Mouse (Mus musculus): Measurements from ENCODE around the gene Dennd2d. TPM values are rescaled to one million over a fixed set of nuclear protein-coding genes. Genes with fewer than 3 reads are reported as not detected.

The Dennd2d gene
- polyA plus RNA-seq, 1 experiment from 2014 or later, result 0.09 TPM

GRCm38 (mm10) chr3:106483796-106484405 is 1.7 kb downstream of the Dennd2d start:
- 75% methylated on average over 4 of the region's 4 CpGs for WGBS

GRCm38 (mm10) chr3:106484861-106485260 is 2.7 kb downstream of the Dennd2d start:
- ATAC-seq, result no peak
- 91% methylated on average over 3 of the region's 3 CpGs for WGBS
- Histone ChIP-seq H3K36me3 (no peaks in the 10 kb centered on the region), H3K4me3 (replicated peaks) (no peak overlapping the region), H3K4me1 (replicated peaks) (peaks cover 10% of the 10 kb centered on the region), H3K27ac (no peak overlapping the region), H3K9ac (replicated peaks) (no peak overlapping the region), H3K4me2 (replicated peaks) (no peak overlapping the region), H3K9me3 (no peaks in the 10 kb centered on the region), H3K27me3 (peaks cover 14% of the 10 kb centered on the region; the same call in 1 of the 2 replicates)

More at GRCm38 (mm10) chr3:106483796-106484405, 1.7 kb downstream of the Dennd2d start:
- ATAC-seq, result no peak
- Histone ChIP-seq H3K9me3 (no peaks in the 10 kb centered on the region), H3K36me3 (no peaks in the 10 kb centered on the region), H3K27ac (no peak overlapping the region), H3K27me3 (peaks cover 14% of the 10 kb centered on the region; the same call in 1 of the 2 replicates), H3K9ac (replicated peaks) (no peak overlapping the region), H3K4me3 (replicated peaks) (no peak overlapping the region), H3K4me1 (replicated peaks) (peaks cover 10% of the 10 kb centered on the region), H3K4me2 (replicated peaks) (no peak overlapping the region)

DNA sequence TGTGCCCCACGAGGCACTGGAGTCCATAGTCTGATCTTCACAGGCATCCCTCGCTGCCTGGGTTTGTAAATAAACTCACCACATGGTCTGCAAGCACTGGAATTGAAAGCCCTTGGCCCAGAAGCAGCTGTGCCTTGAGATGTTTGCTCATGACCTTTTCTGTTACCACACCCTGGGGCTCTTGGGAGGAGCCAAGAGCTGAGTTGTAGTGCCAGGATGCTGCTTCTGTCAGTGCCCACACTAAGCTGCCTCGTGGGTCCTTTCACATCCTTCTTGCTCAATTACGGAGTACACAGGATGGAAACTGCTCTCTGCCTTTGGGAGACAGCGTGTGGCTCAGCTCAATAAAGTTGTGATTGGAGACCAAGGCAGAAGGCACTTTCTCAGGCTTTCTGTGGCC is 3.6 kb downstream of the Dennd2d start:
- no peak for ATAC-seq
- H3K36me3 ChIP-seq, result no peaks in the 10 kb centered on the region
- H3K4me2 ChIP-seq (replicated peaks), result no peak overlapping the region
- H3K27ac ChIP-seq, result no peak overlapping the region
- peaks cover 10% of the 10 kb centered on the region for H3K4me1 ChIP-seq (replicated peaks)
- H3K27me3 ChIP-seq, result peaks cover 14% of the 10 kb centered on the region; the same call in 1 of the 2 replicates
- H3K9ac ChIP-seq (replicated peaks), result no peak overlapping the region
- no peaks in the 10 kb centered on the region for H3K9me3 ChIP-seq
- 80% methylated on average over 5 of the region's 5 CpGs for WGBS
- no peak overlapping the region for H3K4me3 ChIP-seq (replicated peaks)

DNA sequence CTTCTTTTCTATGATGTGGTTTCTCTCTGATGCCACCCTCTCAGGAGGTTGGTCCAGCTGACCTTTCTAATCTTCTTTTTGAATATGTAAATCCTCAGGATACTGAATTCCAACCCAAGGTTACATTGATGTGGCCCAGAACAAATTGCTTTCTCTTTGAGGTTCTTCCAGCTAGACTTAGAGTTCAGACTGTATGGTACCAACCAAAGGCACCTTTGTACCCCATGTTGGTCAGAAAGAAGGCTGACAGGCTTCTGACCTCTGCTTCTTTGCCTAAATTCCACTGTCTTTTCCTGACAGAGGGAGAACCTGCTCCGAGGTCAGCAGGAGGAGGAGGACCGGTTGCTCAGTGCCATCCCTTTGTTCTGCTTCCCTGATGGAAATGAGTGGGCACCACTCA is 5.3 kb downstream of the Dennd2d start:
- Histone ChIP-seq H3K4me3 (replicated peaks) (no peak overlapping the region), H3K4me1 (replicated peaks) (peaks cover 5% of the 10 kb centered on the region), H3K9me3 (no peaks in the 10 kb centered on the region), H3K27me3 (0 out of 2 replicates have a peak, but pooled peaks cover 5% of the 10 kb centered on the region), H3K9ac (replicated peaks) (no peak overlapping the region), H3K27ac (no peak overlapping the region), H3K36me3 (no peaks in the 10 kb centered on the region), H3K4me2 (replicated peaks) (no peak overlapping the region)
- no peak for ATAC-seq
- WGBS, result 81% methylated on average over 2 of the region's 2 CpGs

DNA sequence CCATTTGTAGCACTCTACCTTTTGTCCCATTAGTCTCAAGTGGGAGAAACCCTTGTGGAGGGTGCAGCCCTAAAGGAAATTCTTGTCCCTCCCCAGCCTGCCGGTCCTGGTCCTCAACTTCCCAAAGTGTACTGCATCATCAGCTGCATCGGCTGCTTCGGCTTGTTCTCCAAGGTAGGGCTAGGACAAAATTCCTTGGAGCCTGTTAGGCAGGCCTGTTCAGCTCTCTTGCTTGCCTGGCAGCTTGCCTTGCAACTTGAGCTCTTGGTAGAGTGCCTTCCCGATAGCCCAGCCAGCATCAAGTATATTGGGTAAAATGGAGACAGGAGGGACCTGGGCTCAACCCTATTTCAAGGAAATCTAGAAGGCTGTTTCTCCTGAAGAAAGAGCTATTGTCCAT is 8.0 kb downstream of the Dennd2d start:
- Histone ChIP-seq H3K4me2 (replicated peaks) (no peak overlapping the region), H3K9ac (replicated peaks) (no peak overlapping the region), H3K27ac (no peak overlapping the region), H3K36me3 (no peaks in the 10 kb centered on the region), H3K4me3 (replicated peaks) (no peak overlapping the region), H3K27me3 (no peaks in the 10 kb centered on the region), H3K4me1 (replicated peaks) (no peaks in the 10 kb centered on the region), H3K9me3 (no peaks in the 10 kb centered on the region)
- 95% methylated on average over 4 of the region's 4 CpGs for WGBS
- no peak for ATAC-seq

GRCm38 (mm10) chr3:106492723-106493122 is 10.5 kb downstream of the Dennd2d start:
- 91% methylated on average over 1 of the region's 1 CpGs for whole genome bisulfite sequencing
- Histone ChIP-seq H3K27me3 (no peaks in the 10 kb centered on the region), H3K9me3 (no peaks in the 10 kb centered on the region), H3K4me3 (replicated peaks) (no peak overlapping the region), H3K4me1 (replicated peaks) (no peaks in the 10 kb centered on the region), H3K4me2 (replicated peaks) (no peak overlapping the region), H3K27ac (no peak overlapping the region), H3K36me3 (no peaks in the 10 kb centered on the region), H3K9ac (replicated peaks) (no peak overlapping the region)
- ATAC-seq, result no peak

DNA sequence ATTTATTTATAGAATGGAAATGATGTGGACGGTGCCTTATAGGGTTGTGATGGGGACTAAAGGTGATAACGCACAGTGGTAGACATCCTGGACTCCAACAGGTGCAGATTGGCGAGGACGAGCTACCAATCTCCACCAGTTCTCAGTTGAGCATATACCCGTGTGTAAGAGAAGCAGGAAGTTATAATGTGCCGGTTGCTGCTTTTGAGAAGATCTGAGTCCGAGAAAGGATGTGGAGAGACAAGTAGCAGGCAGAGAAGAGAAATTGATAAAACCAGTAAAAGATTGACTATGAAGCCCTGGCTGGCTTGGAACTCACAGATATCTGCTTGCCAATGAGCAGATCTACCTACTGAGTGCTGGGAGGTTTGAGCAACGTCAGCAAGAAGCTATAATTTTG is 11.0 kb downstream of the Dennd2d start:
- ATAC-seq, result no peak
- WGBS, result 89% methylated on average over 8 of the region's 8 CpGs

DNA sequence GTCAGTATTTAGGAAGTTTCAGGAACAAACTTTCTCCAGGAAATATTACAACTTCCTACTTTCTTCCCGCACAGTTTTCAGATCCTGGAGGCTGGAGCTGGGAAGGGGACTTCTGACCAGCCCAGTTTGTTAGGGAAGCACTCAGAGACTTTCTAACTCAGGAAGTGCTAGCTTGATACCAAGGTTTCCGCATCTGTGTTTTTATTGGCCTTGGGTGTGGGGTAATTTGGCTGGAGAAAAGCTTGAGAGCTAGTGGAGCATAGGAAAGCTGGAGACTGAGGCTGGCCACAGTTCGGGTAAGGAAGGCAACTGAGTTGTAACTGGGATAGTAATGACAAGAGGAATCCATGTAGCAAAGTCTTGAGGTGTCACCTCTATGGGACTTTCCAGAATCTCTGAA is 11.7 kb downstream of the Dennd2d start:
- no peak overlapping the region for H3K4me3 ChIP-seq (replicated peaks)
- 91% methylated on average over 3 of the region's 3 CpGs for WGBS
- no peaks in the 10 kb centered on the region for H3K4me1 ChIP-seq (replicated peaks)
- no peak for ATAC-seq
- H3K9ac ChIP-seq (replicated peaks), result no peak overlapping the region
- H3K4me2 ChIP-seq (replicated peaks), result no peak overlapping the region
- H3K9me3 ChIP-seq, result no peaks in the 10 kb centered on the region
- no peak overlapping the region for H3K27ac ChIP-seq
- H3K36me3 ChIP-seq, result no peaks in the 10 kb centered on the region
- no peaks in the 10 kb centered on the region for H3K27me3 ChIP-seq

More for the DNA sequence above, 11.0 kb downstream of the Dennd2d start:
- H3K27ac ChIP-seq, result no peak overlapping the region
- H3K36me3 ChIP-seq, result no peaks in the 10 kb centered on the region
- no peaks in the 10 kb centered on the region for H3K27me3 ChIP-seq
- H3K4me1 ChIP-seq (replicated peaks), result no peaks in the 10 kb centered on the region
- no peaks in the 10 kb centered on the region for H3K9me3 ChIP-seq
- no peak overlapping the region for H3K4me2 ChIP-seq (replicated peaks)
- H3K4me3 ChIP-seq (replicated peaks), result no peak overlapping the region
- no peak overlapping the region for H3K9ac ChIP-seq (replicated peaks)

DNA sequence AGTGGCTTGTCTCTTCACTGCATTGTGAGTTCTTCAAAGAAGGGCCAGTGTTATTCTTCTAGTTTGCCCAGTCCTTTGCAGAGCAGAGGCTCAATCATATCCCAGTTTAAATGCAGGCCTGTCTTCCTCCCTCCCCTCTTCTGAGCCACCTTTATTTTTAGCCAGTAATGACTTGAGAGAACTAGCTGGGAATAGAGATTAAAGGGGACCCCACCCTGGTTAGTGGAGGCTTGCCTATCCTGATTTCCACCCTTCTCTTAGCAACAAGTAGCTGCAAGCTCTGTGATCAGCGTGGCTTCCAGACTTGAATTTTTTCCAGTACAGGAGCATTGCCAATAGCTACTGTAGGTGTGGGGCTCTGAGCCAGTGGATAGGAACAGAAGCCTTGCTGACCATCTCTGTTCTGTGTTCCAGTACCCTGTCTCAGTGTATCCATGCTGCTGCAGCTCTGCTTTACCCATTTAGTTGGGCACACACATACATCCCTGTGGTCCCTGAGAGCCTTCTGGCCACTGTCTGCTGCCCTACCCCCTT is 12.3 kb downstream of the Dennd2d start:
- no peaks in the 10 kb centered on the region for H3K36me3 ChIP-seq
- H3K27me3 ChIP-seq, result no peaks in the 10 kb centered on the region
- H3K9ac ChIP-seq (replicated peaks), result no peak overlapping the region
- H3K9me3 ChIP-seq, result no peaks in the 10 kb centered on the region
- no peak overlapping the region for H3K27ac ChIP-seq
- no peak overlapping the region for H3K4me2 ChIP-seq (replicated peaks)
- no peak overlapping the region for H3K4me3 ChIP-seq (replicated peaks)
- no peak for ATAC-seq
- 81% methylated on average over 1 of the region's 1 CpGs for WGBS
- H3K4me1 ChIP-seq (replicated peaks), result no peaks in the 10 kb centered on the region

DNA sequence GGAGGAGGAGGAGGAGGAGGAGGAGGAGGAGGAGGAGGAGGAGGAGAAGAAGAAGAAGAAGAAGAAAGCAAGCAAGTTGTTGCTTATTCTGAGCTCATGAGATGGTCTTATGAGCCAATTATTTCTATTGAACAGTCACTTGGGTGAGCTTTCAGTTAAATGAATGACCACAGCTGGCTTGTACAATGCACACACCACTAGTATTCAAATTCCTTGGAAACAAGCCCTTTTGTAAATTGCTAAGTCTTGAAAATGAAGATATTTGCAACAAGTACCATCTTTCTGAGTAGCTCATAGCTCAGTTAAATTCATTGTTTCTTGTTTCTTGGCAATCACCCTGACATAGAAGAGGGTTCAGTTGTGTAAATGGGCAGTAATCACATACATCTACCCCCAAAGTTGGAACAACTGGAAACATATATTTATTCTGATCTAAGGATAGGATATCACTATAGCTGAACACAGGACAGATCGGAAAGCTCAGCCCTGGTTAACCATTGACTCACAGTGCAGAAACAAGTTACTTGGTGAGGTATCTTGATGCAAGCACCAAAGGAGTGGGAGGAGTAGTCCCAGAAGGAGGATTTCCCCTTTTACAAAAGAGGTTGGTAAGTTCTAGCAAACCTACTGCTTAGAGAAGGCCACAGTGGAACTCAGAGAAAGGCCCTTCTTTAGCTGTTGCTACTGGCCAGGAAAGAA is 13.3 kb downstream of the Dennd2d start:
- no peak for ATAC-seq
- no peak overlapping the region for H3K4me3 ChIP-seq (replicated peaks)
- no peak overlapping the region for H3K4me2 ChIP-seq (replicated peaks)
- peaks cover 2% of the 10 kb centered on the region for H3K36me3 ChIP-seq
- no peak overlapping the region for H3K9ac ChIP-seq (replicated peaks)
- 96% methylated on average over 1 of the region's 1 CpGs for WGBS
- H3K27ac ChIP-seq, result no peak overlapping the region
- no peaks in the 10 kb centered on the region for H3K9me3 ChIP-seq
- H3K27me3 ChIP-seq, result no peaks in the 10 kb centered on the region
- no peaks in the 10 kb centered on the region for H3K4me1 ChIP-seq (replicated peaks)

DNA sequence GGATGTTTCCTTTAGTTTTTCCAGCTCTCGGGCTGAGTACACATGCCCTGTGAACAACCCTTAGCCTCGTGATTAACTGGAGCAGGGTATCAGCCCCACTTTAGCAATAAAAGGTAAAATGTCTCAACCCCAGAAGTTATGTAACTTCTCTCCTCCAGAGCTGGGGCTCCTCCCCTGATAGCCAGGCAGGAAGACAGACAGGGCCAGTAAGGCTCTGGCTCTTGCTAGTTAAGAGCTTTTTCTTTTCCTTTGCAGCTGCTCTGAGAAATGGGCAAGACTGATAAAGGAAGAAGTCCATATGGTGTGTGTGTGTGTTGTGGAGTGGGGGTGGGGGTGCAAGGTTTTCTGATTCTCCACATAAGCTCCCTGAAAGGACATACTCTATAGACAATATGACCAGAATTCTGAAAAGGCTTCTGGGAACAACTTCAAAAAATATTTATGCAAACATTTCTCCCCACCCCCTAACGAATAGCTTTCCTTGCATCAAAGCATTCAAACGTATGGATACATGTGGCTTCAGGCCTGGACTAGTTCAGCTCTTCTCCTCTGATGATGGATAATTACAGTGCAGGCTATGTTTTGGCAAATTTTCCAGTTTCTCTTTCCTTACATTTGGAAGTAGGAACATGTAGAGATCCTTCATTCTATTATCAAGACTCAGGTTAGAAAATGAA is 14.0 kb downstream of the Dennd2d start:
- Histone ChIP-seq H3K4me1 (replicated peaks) (no peaks in the 10 kb centered on the region), H3K4me3 (replicated peaks) (no peak overlapping the region), H3K27me3 (no peaks in the 10 kb centered on the region), H3K9ac (replicated peaks) (no peak overlapping the region), H3K27ac (no peak overlapping the region), H3K9me3 (no peaks in the 10 kb centered on the region), H3K36me3 (peaks cover 8% of the 10 kb centered on the region), H3K4me2 (replicated peaks) (no peak overlapping the region)
- 79% methylated on average over 4 of the region's 4 CpGs for WGBS
- no peak for ATAC-seq

DNA sequence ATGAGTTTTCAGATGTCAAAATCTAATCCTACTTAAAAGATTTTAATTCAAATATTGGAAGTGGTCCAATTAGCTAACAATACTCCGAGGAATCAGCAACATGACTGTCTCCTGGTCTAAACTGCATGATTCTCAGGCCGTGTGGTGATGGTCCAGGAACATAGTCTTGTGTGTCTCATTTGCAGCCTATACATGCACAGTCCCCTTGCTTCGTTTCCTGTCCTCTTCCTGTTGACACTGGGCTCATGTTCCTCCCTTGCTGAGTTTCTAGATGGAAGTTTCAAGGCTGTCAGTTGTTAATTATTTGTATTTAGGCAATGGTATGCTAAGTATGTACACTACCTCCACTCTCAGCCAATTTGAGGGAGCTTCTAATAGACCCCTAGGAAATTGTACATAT is 14.8 kb downstream of the Dennd2d start:
- no peak for ATAC-seq
- no peaks in the 10 kb centered on the region for H3K9me3 ChIP-seq
- peaks cover 9% of the 10 kb centered on the region for H3K36me3 ChIP-seq
- WGBS, result 88% methylated on average over 3 of the region's 3 CpGs
- no peak overlapping the region for H3K4me3 ChIP-seq (replicated peaks)
- H3K27ac ChIP-seq, result no peak overlapping the region
- no peak overlapping the region for H3K4me2 ChIP-seq (replicated peaks)
- no peaks in the 10 kb centered on the region for H3K4me1 ChIP-seq (replicated peaks)
- no peaks in the 10 kb centered on the region for H3K27me3 ChIP-seq
- no peak overlapping the region for H3K9ac ChIP-seq (replicated peaks)
